Mouse (Mus musculus): Measurements from ENCODE around the gene Srsf7.

- TF ChIP-seq POLR2A (IDR thresholded peaks at IDR 0.05; ENCODE audit: insufficient read depth, low read length) = no peak
- TF ChIP-seq CTCF (IDR thresholded peaks at IDR 0.05; ENCODE audit: low read depth, low read length) = no peak
- no peak for TF ChIP-seq EP300 (IDR thresholded peaks at IDR 0.05; ENCODE audit: insufficient read depth, low read depth, low read length)
Measured at GRCm38 (mm10) chr17:80156905-80157304, 50.2 kb downstream of the Srsf7 start.

All from ES-Bruce4 (cell line).